Mouse (Mus musculus): ENCODE measurements around the gene Odf3l2. TPM values are rescaled to one million over a fixed set of nuclear protein-coding genes. Genes with fewer than 3 reads are reported as not detected.

Gene Odf3l2
- polyA plus RNA-seq (2014; fragmentation: Illumina TruSeq; extraction: RNeasy Lipid Tissue Mini Kit (QIAGEN cat#74804); ENCODE audit: low read depth, low replicate concordance) = not detected

DNA sequence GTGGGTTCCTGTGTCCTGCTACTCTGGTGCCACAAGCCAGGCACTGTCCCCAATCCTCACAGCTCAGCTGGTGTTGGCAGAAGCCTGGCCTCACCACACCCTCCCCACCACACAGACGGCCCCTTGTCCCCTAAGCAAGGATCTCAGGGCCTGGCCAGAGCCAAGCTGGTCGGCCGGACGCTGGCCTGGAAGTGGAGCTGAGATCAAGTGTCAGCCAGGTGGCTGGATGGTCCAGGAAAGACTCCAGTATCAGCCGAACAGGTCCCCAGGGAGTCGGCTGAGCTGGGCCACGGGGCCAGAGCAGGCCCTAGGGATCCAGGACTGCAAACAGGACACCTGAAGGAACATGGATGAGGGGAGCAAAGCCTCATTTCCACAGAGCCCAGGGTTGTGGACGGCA is at the start of gene Odf3l2:
Odf3l2 (minus strand) TSS at position 28 of the 400 bp plus-strand sequence.

DNA sequence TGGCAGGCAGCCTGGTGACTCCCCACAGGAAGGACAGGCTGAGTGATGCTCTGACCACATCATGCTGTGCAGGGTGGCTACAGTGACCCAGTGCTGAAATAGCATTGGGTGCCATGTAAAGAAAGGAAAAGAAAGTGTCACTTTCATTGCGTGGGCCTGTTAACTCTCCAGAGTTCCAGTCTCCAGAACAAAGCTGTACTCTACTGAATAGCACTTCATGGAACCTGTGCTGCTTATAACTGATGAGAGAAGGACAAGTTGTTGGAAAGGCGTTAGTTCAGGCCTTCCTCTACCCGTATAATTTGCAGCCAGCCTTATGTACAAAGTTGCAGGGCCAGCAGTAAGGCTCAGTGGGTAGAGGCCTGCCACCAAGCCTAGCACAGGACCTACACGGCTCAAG is 43.2 kb upstream of the Odf3l2 start, which contains the start of gene Gzmm:
Gzmm (plus strand) TSS at position 301 of the 400 bp plus-strand sequence.

DNA sequence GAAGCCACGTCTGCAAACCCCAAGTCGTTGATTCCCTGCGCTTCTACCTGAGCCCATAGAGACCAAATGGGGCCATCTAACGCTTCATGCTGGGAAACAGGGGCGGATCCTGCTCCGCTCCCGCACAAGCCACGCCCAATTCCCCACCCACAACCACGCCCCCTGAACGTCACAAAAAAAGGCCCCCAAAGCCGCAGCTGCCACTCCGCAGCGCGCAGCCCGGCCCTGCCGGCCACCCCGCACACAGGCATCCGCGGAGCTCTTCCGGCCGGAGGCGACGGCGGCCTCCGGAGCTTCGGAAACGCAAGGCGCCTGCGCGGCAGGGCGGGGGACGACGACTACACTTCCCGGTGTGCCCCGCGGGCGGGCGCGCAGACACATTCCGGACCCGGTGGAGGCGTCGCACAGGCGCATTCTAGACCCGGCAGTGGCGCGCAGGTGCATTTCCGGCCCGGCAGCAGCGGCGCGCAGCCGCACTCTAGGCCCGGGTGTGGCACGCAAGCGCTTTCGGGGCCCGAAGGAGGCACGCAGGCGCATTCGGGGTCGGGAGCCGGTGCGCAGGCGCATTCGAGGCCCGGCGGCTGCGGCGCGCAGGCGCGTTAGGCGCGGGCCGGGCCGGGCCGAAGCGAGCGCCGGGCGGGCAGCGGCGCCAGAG is 36.2 kb upstream of the Odf3l2 start, which contains the start of gene Cdc34:
Cdc34 (plus strand) TSS at position 605 of the 655 bp plus-strand sequence.

DNA sequence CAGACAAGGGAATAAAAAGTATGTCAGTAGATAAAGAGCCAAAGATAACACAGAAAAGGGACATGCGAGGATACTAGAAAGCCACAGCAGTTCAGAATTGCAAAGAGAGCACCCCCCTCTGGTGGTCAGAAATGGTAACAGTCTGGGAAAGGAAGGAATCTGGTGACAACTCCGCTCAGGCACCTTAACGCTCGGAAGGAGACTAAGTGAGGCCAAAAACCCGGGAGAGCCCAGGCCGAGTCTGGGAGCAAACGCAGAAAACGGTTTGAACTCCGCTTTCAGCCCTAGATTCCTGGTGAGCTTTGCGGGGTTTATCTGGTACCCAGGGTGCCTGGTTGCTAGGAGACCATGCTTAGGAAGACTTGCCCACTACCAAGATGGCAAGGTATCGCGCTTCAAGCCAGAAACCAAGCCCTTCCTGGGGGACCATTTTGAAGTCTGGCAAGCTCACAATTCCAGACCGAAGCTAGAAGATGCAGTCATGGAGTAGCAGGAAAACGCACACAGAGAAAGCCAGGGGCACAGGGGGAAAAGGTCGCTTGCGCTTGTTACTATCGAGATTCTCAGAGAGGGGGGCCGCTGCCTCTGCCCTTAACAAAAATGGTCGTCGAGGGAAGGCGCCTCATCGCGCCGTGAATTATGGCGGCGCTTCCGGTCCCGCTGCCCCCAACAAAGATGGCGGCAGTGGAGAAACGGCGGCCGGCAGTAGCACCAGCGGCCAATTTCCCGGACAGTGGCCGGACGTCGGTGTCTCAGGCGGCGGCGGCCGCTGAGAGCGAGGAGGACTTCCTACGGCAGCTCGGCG is 23.4 kb upstream of the Odf3l2 start, which contains the start of gene Tpgs1:
Tpgs1 (plus strand) TSS at position 599 of the 805 bp plus-strand sequence.

DNA sequence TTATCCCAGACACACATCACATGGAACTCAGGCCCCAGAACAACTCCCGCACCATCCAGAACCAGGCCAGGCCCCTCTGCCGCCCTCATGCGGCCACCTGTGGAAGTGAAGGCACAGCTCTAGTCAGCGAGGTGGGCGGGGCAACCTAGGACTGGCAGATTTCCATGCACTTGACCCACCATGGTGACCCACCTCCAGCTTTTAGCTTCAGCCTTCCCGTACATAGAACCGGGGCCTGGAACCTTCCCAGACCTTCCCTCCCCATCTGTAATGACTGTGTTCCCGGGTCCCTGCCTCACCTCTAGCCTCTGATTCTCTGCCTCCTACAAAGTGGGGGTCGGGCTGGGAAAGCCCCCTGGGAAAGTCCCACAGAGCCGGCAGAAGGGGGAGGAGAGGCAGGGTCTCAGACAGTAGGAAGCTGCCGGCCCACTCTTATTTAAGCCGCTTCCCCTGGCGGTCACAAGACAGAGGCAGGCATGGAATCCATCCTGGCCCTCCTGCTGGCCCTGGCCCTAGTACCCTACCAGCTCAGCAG is 18.7 kb upstream of the Odf3l2 start, which contains the start of gene Madcam1:
Madcam1 (plus strand) TSS at position 429 of the 535 bp plus-strand sequence.

DNA sequence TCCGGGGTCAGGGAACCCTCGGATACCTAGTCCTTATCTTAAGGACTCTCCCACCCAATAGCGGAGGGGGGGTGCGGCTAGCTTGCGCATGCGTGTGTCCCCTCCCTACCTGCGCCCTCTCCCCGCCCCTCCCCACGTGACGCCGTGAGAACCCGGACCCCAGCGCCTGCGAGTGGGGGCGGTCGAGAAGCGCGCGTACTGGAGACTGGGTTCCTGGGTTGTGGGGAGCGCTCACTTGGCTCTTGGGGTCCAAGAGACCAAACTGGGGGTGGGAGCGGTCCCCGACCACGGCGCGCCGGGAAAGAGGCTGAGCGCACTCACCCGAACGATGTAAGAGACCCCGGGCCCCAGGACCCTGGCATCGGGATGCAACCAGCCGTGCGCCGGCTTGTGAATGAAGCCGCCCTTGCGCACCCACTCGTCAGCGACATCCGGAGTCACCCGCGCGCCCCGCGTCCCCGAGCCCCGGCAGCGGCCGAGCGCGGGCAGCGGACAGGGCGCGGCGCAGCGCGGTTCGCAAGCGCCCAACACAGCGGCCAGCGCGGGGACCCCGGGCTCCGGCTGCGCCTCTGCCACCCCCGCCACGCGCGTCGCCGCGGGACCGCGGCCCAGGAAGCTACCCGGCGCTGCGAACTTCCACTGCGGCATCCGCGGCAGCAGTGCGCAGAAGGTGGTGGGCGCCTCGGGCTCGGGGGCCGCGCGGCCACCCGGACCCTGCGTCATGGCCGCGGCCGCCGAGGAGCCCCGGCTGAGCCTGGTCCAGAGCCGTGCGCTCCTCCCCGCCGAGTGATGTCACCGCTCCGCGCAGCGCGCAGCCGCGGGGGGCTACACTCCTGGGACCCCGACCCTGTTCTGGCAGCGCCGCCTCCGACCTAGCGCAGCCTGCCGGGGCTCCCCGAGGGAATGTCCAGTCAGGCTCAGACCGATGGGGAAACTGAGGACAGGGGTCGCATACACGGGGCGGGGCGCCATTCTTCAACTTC is 8.1 kb downstream of the Odf3l2 start, which contains the start of gene Shc2:
Shc2 (minus strand) TSS at position 791 of the 983 bp plus-strand sequence.

DNA sequence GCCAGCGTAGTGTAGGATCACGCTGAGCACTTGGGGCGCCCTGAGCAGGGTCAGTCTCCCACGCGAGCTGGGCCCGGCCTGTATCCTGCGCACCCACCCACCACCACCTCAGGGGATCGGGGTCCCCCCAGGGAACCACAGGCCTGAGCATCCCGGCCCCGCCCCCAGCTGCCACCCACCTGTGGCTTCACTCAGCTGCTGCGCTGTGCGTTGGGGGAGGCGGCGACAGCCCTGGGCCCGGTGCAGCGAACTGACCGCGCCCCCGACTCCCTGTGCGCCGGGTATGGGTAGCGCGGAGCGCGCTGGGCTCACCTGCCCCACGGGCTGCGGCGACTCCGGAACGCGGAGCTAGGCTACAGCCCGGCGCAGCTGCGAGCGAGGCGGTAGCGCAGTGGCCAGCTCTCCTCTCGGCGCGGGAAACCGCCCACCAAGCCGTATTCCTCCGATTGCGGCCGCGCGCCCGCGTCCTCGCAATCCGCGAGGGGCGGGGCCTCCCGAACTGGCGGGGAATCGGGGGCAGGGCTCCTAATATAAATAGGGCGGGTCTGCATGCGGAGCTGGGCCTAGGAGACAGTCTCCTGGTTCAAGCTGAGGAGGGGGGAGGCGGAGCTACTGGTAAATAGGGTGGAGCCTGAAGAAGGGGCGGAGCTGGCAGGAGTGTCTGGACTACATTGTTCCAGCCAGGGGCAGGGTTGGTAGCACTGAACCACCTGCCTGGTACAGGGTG is 31.8 kb downstream of the Odf3l2 start, which contains the start of gene C2cd4c:
C2cd4c (minus strand) TSS at position 448 of the 727 bp plus-strand sequence.

Other genes starting within 250 kb of the Odf3l2 start
- gene Vmn2r83, start 177.0 kb downstream of the Odf3l2 start, polyA plus RNA-seq (2014; fragmentation: Illumina TruSeq; extraction: RNeasy Lipid Tissue Mini Kit (QIAGEN cat#74804); ENCODE audit: low read depth, low replicate concordance) = not detected
- not detected for gene Plpp2, start 111.9 kb downstream of the Odf3l2 start, polyA plus RNA-seq (2014; fragmentation: Illumina TruSeq; extraction: RNeasy Lipid Tissue Mini Kit (QIAGEN cat#74804); ENCODE audit: low read depth, low replicate concordance)
- 0.15 TPM for gene Mier2, start 90.5 kb downstream of the Odf3l2 start, polyA plus RNA-seq (2014; fragmentation: Illumina TruSeq; extraction: RNeasy Lipid Tissue Mini Kit (QIAGEN cat#74804); ENCODE audit: low read depth, low replicate concordance)
- gene Theg, start 58.4 kb downstream of the Odf3l2 start, polyA plus RNA-seq (2014; fragmentation: Illumina TruSeq; extraction: RNeasy Lipid Tissue Mini Kit (QIAGEN cat#74804); ENCODE audit: low read depth, low replicate concordance) = 19.5 TPM
- gene C2cd4c, start 31.7 kb downstream of the Odf3l2 start, polyA plus RNA-seq (2014; fragmentation: Illumina TruSeq; extraction: RNeasy Lipid Tissue Mini Kit (QIAGEN cat#74804); ENCODE audit: low read depth, low replicate concordance) = 0.07 TPM
- gene Shc2, start 7.8 kb downstream of the Odf3l2 start, polyA plus RNA-seq (2014; fragmentation: Illumina TruSeq; extraction: RNeasy Lipid Tissue Mini Kit (QIAGEN cat#74804); ENCODE audit: low read depth, low replicate concordance) = 1.9 TPM
- not detected for gene Madcam1, start 18.8 kb upstream of the Odf3l2 start, polyA plus RNA-seq (2014; fragmentation: Illumina TruSeq; extraction: RNeasy Lipid Tissue Mini Kit (QIAGEN cat#74804); ENCODE audit: low read depth, low replicate concordance)
- not detected for gene Tpgs1, start 23.6 kb upstream of the Odf3l2 start, polyA plus RNA-seq (2014; fragmentation: Illumina TruSeq; extraction: RNeasy Lipid Tissue Mini Kit (QIAGEN cat#74804); ENCODE audit: low read depth, low replicate concordance)
- gene Cdc34, start 36.5 kb upstream of the Odf3l2 start, polyA plus RNA-seq (2014; fragmentation: Illumina TruSeq; extraction: RNeasy Lipid Tissue Mini Kit (QIAGEN cat#74804); ENCODE audit: low read depth, low replicate concordance) = 11.0 TPM
- not detected for gene Gzmm, start 43.3 kb upstream of the Odf3l2 start, polyA plus RNA-seq (2014; fragmentation: Illumina TruSeq; extraction: RNeasy Lipid Tissue Mini Kit (QIAGEN cat#74804); ENCODE audit: low read depth, low replicate concordance)
- gene Bsg, start 58.8 kb upstream of the Odf3l2 start, polyA plus RNA-seq (2014; fragmentation: Illumina TruSeq; extraction: RNeasy Lipid Tissue Mini Kit (QIAGEN cat#74804); ENCODE audit: low read depth, low replicate concordance) = 293 TPM
- gene Hcn2, start 70.9 kb upstream of the Odf3l2 start, polyA plus RNA-seq (2014; fragmentation: Illumina TruSeq; extraction: RNeasy Lipid Tissue Mini Kit (QIAGEN cat#74804); ENCODE audit: low read depth, low replicate concordance) = not detected
- gene Polrmt, start 100.8 kb upstream of the Odf3l2 start, polyA plus RNA-seq (2014; fragmentation: Illumina TruSeq; extraction: RNeasy Lipid Tissue Mini Kit (QIAGEN cat#74804); ENCODE audit: low read depth, low replicate concordance) = 0.70 TPM
- gene Fgf22, start 109.3 kb upstream of the Odf3l2 start, polyA plus RNA-seq (2014; fragmentation: Illumina TruSeq; extraction: RNeasy Lipid Tissue Mini Kit (QIAGEN cat#74804); ENCODE audit: low read depth, low replicate concordance) = not detected
- gene Rnf126, start 121.2 kb upstream of the Odf3l2 start, polyA plus RNA-seq (2014; fragmentation: Illumina TruSeq; extraction: RNeasy Lipid Tissue Mini Kit (QIAGEN cat#74804); ENCODE audit: low read depth, low replicate concordance) = 6.6 TPM
- 3.6 TPM for gene Fstl3, start 131.5 kb upstream of the Odf3l2 start, polyA plus RNA-seq (2014; fragmentation: Illumina TruSeq; extraction: RNeasy Lipid Tissue Mini Kit (QIAGEN cat#74804); ENCODE audit: low read depth, low replicate concordance)
- not detected for gene Prss57, start 145.2 kb upstream of the Odf3l2 start, polyA plus RNA-seq (2014; fragmentation: Illumina TruSeq; extraction: RNeasy Lipid Tissue Mini Kit (QIAGEN cat#74804); ENCODE audit: low read depth, low replicate concordance)
- 0.38 TPM for gene Palm, start 147.8 kb upstream of the Odf3l2 start, polyA plus RNA-seq (2014; fragmentation: Illumina TruSeq; extraction: RNeasy Lipid Tissue Mini Kit (QIAGEN cat#74804); ENCODE audit: low read depth, low replicate concordance)
- not detected for gene Misp, start 175.3 kb upstream of the Odf3l2 start, polyA plus RNA-seq (2014; fragmentation: Illumina TruSeq; extraction: RNeasy Lipid Tissue Mini Kit (QIAGEN cat#74804); ENCODE audit: low read depth, low replicate concordance)
- 40.2 TPM for gene Ptbp1, start 208.7 kb upstream of the Odf3l2 start, polyA plus RNA-seq (2014; fragmentation: Illumina TruSeq; extraction: RNeasy Lipid Tissue Mini Kit (QIAGEN cat#74804); ENCODE audit: low read depth, low replicate concordance)
- gene Prtn3, start 228.7 kb upstream of the Odf3l2 start, polyA plus RNA-seq (2014; fragmentation: Illumina TruSeq; extraction: RNeasy Lipid Tissue Mini Kit (QIAGEN cat#74804); ENCODE audit: low read depth, low replicate concordance) = not detected
- not detected for gene Plppr3, start 228.9 kb upstream of the Odf3l2 start, polyA plus RNA-seq (2014; fragmentation: Illumina TruSeq; extraction: RNeasy Lipid Tissue Mini Kit (QIAGEN cat#74804); ENCODE audit: low read depth, low replicate concordance)
- not detected for gene Elane, start 240.5 kb upstream of the Odf3l2 start, polyA plus RNA-seq (2014; fragmentation: Illumina TruSeq; extraction: RNeasy Lipid Tissue Mini Kit (QIAGEN cat#74804); ENCODE audit: low read depth, low replicate concordance)
- gene Cfd, start 245.1 kb upstream of the Odf3l2 start, polyA plus RNA-seq (2014; fragmentation: Illumina TruSeq; extraction: RNeasy Lipid Tissue Mini Kit (QIAGEN cat#74804); ENCODE audit: low read depth, low replicate concordance) = not detected

Measured in testis, adult 10 weeks (tissue).